Mouse (Mus musculus) embryonic facial prominence, embryonic 11.5 days (tissue): ENCODE results near the gene Mtrf1. TPM values are rescaled to one million over a fixed set of nuclear protein-coding genes. Genes with fewer than 3 reads are reported as not detected.
A peak's percentile ranks its signal among the peaks of the same experiment; 100 is the strongest.

Experiments used
- ATAC-seq: fragments of 200-750 bp; cut with Nextera tagmentation; replicated peaks from 2 replicates; pipeline ENCODE4 v1.8.0; 2017; ENCODE audit warnings: low read depth; ENCODE audit not compliant: insufficient number of reproducible peaks, low FRiP score, low TSS enrichment
- DNase-seq: peaks from one replicate; pipeline ENCODE4 v3.0.0-alpha.2; 2015; ENCODE audit warnings: low spot score
- H3K27ac ChIP-seq: fragments of 300-500 bp; sonication (generic); replicated peaks from 2 replicates; pipeline ENCODE4 v1.5.1; 2014; ENCODE audit warnings: mild to moderate bottlenecking, low read depth, low read length, control low read depth
- H3K27me3 ChIP-seq: fragments of 300-500 bp; sonication (generic); 2 replicates; pipeline ENCODE4 v1.6.1; 2014; ENCODE audit warnings: mild to moderate bottlenecking, low read length, moderate library complexity, mixed read lengths; ENCODE audit not compliant: control insufficient read depth, insufficient read depth
- H3K36me3 ChIP-seq: fragments of 300-500 bp; sonication (generic); replicated peaks from 2 replicates; pipeline ENCODE4 v1.6.1; 2014; ENCODE audit warnings: low read depth, mild to moderate bottlenecking, low read length, moderate library complexity, mixed read lengths; ENCODE audit not compliant: control insufficient read depth, insufficient read depth
- H3K4me1 ChIP-seq: fragments of 300-500 bp; sonication (generic); 2 replicates; pipeline ENCODE4 v1.6.1; 2014; ENCODE audit warnings: low read length, mixed read lengths; ENCODE audit not compliant: control insufficient read depth, insufficient read depth
- H3K4me2 ChIP-seq: fragments of 300-500 bp; sonication (generic); 2 replicates; pipeline ENCODE4 v1.6.1; 2014; ENCODE audit warnings: low read depth, mild to moderate bottlenecking, control low read depth, low read length, moderate library complexity
- H3K4me3 ChIP-seq: fragments of 300-500 bp; sonication (generic); 2 replicates; pipeline ENCODE4 v1.5.1; 2014; ENCODE audit warnings: low read depth, low read length, control low read depth
- H3K9ac ChIP-seq: fragments of 300-500 bp; sonication (generic); replicated peaks from 2 replicates; pipeline ENCODE4 v1.6.1; 2014; ENCODE audit warnings: mild to moderate bottlenecking, control low read depth, low read length
- H3K9me3 ChIP-seq: fragments of 300-500 bp; sonication (generic); replicated peaks from 2 replicates; pipeline ENCODE4 v1.6.1; 2016; ENCODE audit warnings: mild to moderate bottlenecking, low read length, inconsistent platforms, mixed read lengths; ENCODE audit not compliant: control insufficient read depth
- WGBS: fragments of 180-500 bp; shearing (Covaris S2); extraction: QIAGEN DNeasy Blood & Tissue Kit; methylation state at CpG from one replicate; pipeline ENCODE4 v1.1.7; 2014; 5-methylcytosine and 5-hydroxymethylcytosine counted together
- polyA plus RNA-seq: library from polyadenylated mRNA; unstranded; fragments of >200 nt; fragmentation: Nextera tagmentation; extraction: Ambion mirVana; gene quantifications from 2 replicates; pipeline ENCODE4 v1.2.1, GENCODE M21; 2014

Mtrf1 gene
- 9.2 and 10.2 TPM in 2 replicates for polyA plus RNA-seq

DNA sequence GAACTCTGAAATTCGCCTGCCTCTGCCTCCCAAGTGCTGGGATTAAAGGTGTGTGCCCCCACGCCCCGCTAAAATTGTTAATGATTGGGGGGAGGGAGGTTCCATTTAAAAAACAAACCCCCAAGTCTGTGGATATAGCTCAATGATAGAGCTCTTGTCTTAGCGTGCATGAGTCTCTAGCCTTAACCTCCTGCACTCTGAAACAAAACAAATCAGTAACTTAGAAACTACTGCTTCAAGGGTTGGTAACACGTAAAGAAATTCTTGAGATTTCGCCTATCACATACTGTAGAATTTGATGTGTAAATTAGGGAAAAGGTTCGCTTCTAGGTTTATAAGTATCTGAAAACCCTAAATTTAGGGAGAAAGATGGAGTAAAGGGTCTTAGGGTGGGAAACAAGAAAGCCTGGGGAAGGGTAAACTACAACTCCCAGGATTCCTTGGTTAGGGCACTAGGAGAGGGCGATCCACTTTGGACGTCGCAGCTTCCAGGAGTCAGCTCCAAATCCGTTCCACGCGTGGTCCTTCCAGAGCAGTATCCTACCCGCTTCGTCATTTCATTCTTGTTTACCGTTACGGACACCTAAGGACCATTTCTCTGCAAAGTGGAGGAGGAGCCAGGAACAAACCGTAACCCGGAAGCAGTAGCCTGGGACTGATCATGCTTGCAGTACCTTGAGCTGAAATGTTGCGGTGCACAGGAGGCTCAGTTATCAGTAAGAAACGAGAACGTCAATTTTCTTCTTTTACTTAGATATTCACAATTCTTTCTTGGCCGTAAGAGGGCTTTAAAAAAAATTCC, at the start of gene Mtrf1:
Gene Mtrf1 (plus strand): TSS at position 452 of the 802 bp plus-strand sequence.
- H3K27me3 ChIP-seq: no peaks in the 10 kb centered on the region
- H3K4me2 ChIP-seq: peak within 1 kb of the TSS; percentile 41
- peak within 1 kb of the TSS; percentile 68 for H3K9ac ChIP-seq
- 20% methylated on average over 23 of the region's 23 CpGs for WGBS
- peak; percentile 80 for DNase-seq
- ATAC-seq: peak; percentile 81
- no peaks in the 10 kb centered on the region for H3K4me1 ChIP-seq
- peak within 1 kb of the TSS; percentile 63; the same call in 1 of the 2 replicates for H3K27ac ChIP-seq
- no peaks in the 10 kb centered on the region for H3K9me3 ChIP-seq
- no peaks in the 10 kb centered on the region for H3K36me3 ChIP-seq
- peak within 1 kb of the TSS; percentile 55 for H3K4me3 ChIP-seq

DNA sequence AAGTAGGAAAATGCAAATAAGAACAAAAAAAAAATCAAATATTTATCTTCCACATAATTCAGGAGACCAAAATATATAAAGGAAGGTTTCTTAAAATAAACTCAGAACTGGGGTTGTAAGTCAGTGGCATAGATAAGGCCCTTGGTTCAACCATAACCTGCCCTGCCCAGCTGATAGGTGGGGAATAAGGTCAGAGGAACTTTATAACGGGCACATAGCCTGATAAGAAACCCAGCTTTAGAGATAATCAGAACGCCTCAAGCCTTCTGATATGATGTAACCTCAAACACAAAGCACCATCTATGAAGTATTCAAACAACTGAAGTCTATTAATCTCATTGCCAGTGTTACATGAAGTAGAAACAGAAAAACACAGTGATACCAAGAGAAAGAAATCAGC, 39.5 kb upstream of the Mtrf1 start:
- no peak overlapping the region for H3K9ac ChIP-seq
- H3K27me3 ChIP-seq: no peaks in the 10 kb centered on the region
- no peak for ATAC-seq
- H3K36me3 ChIP-seq: peaks cover 2% of the 10 kb centered on the region; the same call in 1 of the 2 replicates
- H3K27ac ChIP-seq: no peak overlapping the region
- H3K4me2 ChIP-seq: no peak overlapping the region
- H3K9me3 ChIP-seq: no peaks in the 10 kb centered on the region
- WGBS: 88% methylated on average over 2 of the region's 2 CpGs
- H3K4me3 ChIP-seq: no peak overlapping the region
- no peak for DNase-seq
- no peaks in the 10 kb centered on the region for H3K4me1 ChIP-seq

DNA sequence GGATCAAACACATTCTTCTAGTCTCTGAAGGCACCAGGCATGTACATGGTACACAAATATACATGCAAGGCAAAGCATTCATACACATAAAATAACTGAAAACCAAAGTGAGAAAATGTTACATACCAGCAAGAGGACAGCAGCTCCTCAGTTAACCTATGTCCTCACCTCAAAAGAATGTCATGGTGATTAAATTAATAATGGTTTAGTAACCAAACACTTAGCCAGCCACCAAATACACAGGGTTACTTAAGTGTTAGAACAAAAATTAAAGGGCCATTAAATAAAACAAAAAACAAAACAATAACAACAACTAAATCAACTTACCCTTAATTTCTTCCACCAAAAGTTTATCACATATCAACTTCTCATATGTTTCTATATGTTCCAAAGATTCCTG, 20.5 kb upstream of the Mtrf1 start:
- H3K4me3 ChIP-seq: no peak overlapping the region
- no peak overlapping the region for H3K9ac ChIP-seq
- H3K4me1 ChIP-seq: no peaks in the 10 kb centered on the region
- H3K9me3 ChIP-seq: no peaks in the 10 kb centered on the region
- peaks cover 2% of the 10 kb centered on the region; the same call in 1 of the 2 replicates for H3K36me3 ChIP-seq
- ATAC-seq (no peak), DNase-seq (no peak)
- no peak overlapping the region for H3K27ac ChIP-seq
- no peak overlapping the region for H3K4me2 ChIP-seq
- H3K27me3 ChIP-seq: no peaks in the 10 kb centered on the region

DNA sequence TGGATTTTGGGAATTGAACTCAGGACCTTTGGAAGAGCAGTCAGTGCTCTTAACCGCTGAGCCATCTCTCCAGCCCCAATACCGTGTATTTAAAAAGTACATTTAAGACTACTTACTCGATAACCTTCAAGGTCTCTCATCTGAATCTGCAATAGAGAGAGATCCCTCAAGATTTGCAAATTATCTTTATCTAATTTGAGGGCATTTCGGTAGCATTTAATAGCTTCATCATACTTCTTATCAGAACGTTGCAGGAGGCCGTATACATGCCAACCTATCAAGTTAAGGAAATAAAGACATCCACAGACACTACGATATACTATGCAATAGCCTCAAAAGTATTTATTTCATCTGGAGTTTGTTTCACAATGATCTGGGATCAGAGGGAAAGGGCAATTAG, 14.5 kb upstream of the Mtrf1 start:
- Histone ChIP-seq H3K9ac (no peak overlapping the region), H3K9me3 (no peaks in the 10 kb centered on the region), H3K4me3 (no peak overlapping the region), H3K36me3 (0 out of 2 replicates have a peak, but pooled peaks cover 2% of the 10 kb centered on the region), H3K4me2 (no peak overlapping the region), H3K4me1 (no peaks in the 10 kb centered on the region), H3K27me3 (no peaks in the 10 kb centered on the region), H3K27ac (no peak overlapping the region)
- DNase-seq (no peak), ATAC-seq (no peak)
- WGBS: 93% methylated on average over 7 of the region's 7 CpGs

DNA sequence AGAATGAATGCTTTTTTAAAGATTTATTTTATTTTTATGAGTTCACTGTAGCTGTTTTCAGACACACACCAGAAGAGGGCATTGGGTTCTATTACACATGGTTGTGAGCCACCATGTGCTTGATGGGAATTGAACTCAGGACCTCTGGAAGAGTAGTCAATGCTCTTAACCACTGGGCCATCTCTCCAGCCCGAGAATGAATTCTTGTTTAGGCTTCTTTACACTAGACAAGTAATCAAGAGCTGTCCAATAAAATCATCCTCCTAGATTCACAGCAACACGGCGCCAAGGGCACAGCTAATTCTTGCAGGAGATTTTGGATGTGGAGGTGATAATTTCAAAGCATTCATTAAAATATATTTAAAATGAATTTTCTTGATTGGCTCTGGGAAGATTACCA, 9.3 kb upstream of the Mtrf1 start:
- Histone ChIP-seq H3K27me3 (no peaks in the 10 kb centered on the region), H3K36me3 (no peaks in the 10 kb centered on the region), H3K9me3 (no peaks in the 10 kb centered on the region), H3K4me3 (no peak overlapping the region), H3K4me1 (no peaks in the 10 kb centered on the region), H3K9ac (no peak overlapping the region), H3K4me2 (no peak overlapping the region), H3K27ac (no peak overlapping the region)
- no peak for ATAC-seq
- no peak for DNase-seq
- 91% methylated on average over 3 of the region's 3 CpGs for WGBS

DNA sequence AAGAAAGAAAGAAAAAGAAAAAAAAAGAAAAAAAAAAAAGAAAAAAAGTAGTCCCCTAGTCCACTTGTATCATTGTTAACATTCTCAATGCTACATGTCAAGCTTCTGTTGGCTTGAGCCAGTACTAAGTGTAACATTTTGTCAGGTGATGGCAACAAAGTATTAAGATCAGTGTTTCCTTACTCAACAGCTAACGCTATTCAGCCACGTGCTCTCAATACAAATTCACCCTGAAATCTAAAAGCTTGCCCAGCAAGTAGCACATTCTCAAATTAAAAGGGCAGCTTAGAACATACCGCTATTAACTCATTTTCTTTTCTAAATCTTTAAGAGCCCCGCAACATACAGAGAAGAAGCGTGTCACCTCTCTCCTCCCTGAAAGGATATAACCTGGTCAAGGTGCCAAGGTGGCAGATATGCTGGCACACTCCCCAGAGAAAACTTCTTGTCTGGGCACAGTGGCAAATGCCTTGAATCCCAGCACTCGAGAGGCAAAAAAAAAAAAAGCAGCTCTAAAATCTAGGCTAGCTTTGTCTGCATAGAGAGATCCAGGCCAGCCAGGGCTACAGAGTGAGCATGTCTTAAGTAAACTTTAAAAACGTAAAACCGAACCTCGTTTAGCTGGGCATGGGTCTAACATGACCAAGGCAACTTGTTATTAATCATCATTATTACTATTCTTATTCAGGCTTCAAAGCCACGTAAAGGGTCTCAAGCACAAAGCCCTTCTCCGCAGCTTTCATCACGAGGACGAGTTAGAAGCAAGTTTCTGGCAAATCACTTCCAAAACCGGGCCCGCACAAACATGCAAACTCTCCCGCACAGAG, 7.9 kb upstream of the Mtrf1 start:
- 1% methylated on average over 16 of the region's 16 CpGs for WGBS
- Histone ChIP-seq H3K9me3 (no peaks in the 10 kb centered on the region), H3K4me2 (peak overlapping the region; percentile 80), H3K4me1 (no peaks in the 10 kb centered on the region), H3K4me3 (peak overlapping the region; percentile 78), H3K9ac (peak overlapping the region; percentile 96), H3K27ac (peak overlapping the region; percentile 97), H3K36me3 (no peaks in the 10 kb centered on the region), H3K27me3 (no peaks in the 10 kb centered on the region)
- no peak for ATAC-seq
- peak; percentile 32 for DNase-seq

DNA sequence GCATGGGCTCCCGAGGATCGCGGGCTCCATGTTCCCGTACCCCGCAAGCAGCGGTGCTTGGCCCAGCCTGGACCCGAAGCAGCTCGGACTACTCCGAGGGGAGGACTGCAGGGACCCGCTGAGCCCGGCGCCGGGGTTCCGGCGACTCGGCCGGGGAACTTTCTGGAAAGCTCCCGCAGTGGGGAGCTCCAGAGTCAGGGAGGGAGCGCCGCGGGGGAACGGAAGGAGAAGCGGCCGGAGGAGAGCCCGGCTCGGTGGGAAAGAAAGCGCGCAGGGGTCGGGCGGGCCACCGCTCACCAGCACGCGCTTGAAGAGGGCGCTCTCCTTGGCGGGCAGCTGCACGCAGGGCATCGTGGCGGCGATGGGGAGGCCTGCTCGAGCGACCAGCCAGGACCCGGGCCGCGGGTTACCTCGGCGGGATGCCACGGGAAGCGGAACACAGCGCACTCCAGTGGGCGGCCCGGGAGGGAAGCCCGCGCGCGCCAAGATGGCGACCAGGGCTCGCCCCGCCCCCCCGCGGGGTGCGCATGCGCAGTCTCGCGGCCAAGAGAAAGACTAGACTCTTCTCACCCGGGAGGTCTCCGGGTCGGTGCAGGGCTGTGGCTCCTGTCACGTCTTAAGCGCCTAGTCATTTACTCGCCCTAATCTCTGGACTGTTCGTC, 7.2 kb upstream of the Mtrf1 start, which contains the start of gene Naa16:
Gene Naa16 (minus strand): TSS at position 514 of the 662 bp plus-strand sequence.
- Histone ChIP-seq H3K36me3 (no peaks in the 10 kb centered on the region), H3K27ac (peak within 1 kb of the TSS; percentile 97), H3K27me3 (no peaks in the 10 kb centered on the region), H3K4me3 (peak within 1 kb of the TSS; percentile 78), H3K4me2 (peak within 1 kb of the TSS; percentile 80), H3K9ac (peak within 1 kb of the TSS; percentile 96), H3K9me3 (no peaks in the 10 kb centered on the region), H3K4me1 (no peaks in the 10 kb centered on the region)
- ATAC-seq (peak; percentile 95), DNase-seq (peak; percentile 97)
- WGBS: under 1% methylated on average over 71 of the region's 71 CpGs
